Mouse (Mus musculus) megakaryocyte, embryonic 14.5 days (primary cell): ENCODE measurements around the gene Gm45717.

Experiments
- FLI1 ChIP-seq: IDR thresholded peaks from 2 replicates; pipeline ENCODE4 v1.6.1; 2012; ENCODE audit warnings: low read length, inconsistent platforms, mixed read lengths
- GATA1 ChIP-seq: IDR thresholded peaks from 3 replicates; pipeline ENCODE4 v1.6.1; 2012; ENCODE audit warnings: mixed read lengths, low read length, inconsistent platforms, borderline replicate concordance

- TF ChIP-seq FLI1: no peak
- TF ChIP-seq GATA1: no peak
Observed at GRCm38 (mm10) chr7:140948161-140948560, 7.6 kb downstream of the Gm45717 start.
